ENCODE assay signal across 9 mouse cellular contexts in genomic region chr10:24596003-24596868, GRCm38 (mm10). TPM values are rescaled to one million over a fixed set of nuclear protein-coding genes. Genes with fewer than 3 reads are reported as not detected.
DNase-seq lines count a peak whose midpoint lies in the region; ATAC-seq and TF ChIP-seq lines count a peak whose summit lies in the region.
"Had no signal": no experiment of that assay in that cellular context is flagged by ENCODE, and none has a peak within 500 bp of the region (broad histone marks: within the 10 kb centered on the region; RNA-seq: fewer than 3 reads in every experiment).

No protein-coding gene starts in this region.

- no peaks in the 10 kb centered on the region for H3K9me3 ChIP-seq in intestine, embryonic 16.5 days (ENCODE audit: control insufficient read depth, low read length)

- H3K4me2 ChIP-seq in intestine, embryonic 16.5 days (ENCODE audit: low read depth, low read length), result peak overlapping the region; percentile 77

- 23% methylated on average over 31 of the region's 31 CpGs for WGBS in liver, adult 2 months
- 23% methylated on average over 31 of the region's 31 CpGs for WGBS in intestine, embryonic 16.5 days
- whole genome bisulfite sequencing in lung, adult 2 months, result 17% methylated on average over 31 of the region's 31 CpGs

- no peaks in the 10 kb centered on the region; the same call in 1 of the 2 replicates for H3K27me3 ChIP-seq in liver, adult 2 months (ENCODE audit: control insufficient read depth, insufficient read depth, low read length)
- no peaks in the 10 kb centered on the region for H3K27me3 ChIP-seq in intestine, embryonic 16.5 days (replicated peaks; ENCODE audit: control insufficient read depth, insufficient read depth, low read length)
- H3K27me3 ChIP-seq in testis, adult 2 months (ENCODE audit: control insufficient read depth, insufficient read depth, low read length), result no peaks in the 10 kb centered on the region

- DNase-seq in liver, adult 2 months (ENCODE audit: extremely low read depth, low read depth, low spot score), result no peak
- no peak for DNase-seq in liver
- DNase-seq in brain, embryonic 14.5 days (ENCODE audit: low read depth), result peak; percentile 61
- DNase-seq in gastrocnemius, postnatal 14 days, result peak; percentile 64
- peak; percentile 51 for DNase-seq in lung, adult 2 months
- no peak for DNase-seq in B cell, adult 2 months

- no peak for TF ChIP-seq CTCF in liver, adult 2 months (IDR thresholded peaks at IDR 0.05; ENCODE audit: low read depth, low read length)
- TF ChIP-seq CTCF in brain, embryonic 14.5 days (IDR thresholded peaks at IDR 0.05; ENCODE audit: borderline replicate concordance, extremely low read depth, insufficient read depth, insufficient read length), result no peak
- TF ChIP-seq CTCF in lung, adult 2 months (IDR thresholded peaks at IDR 0.05; ENCODE audit: insufficient read depth, low read length), result no peak
- no peak for TF ChIP-seq CTCF in testis, adult 2 months (IDR thresholded peaks at IDR 0.05; ENCODE audit: control insufficient read depth, insufficient read depth, insufficient replicate concordance, low read depth, low read length)

- H3K4me1 ChIP-seq in liver, adult 2 months (ENCODE audit: control insufficient read depth, insufficient read depth, low read length), result no peaks in the 10 kb centered on the region
- peaks cover 19% of the 10 kb centered on the region for H3K4me1 ChIP-seq in intestine, embryonic 16.5 days (ENCODE audit: control insufficient read depth, insufficient read depth, low read length)
- H3K4me1 ChIP-seq in lung, adult 2 months (ENCODE audit: control insufficient read depth, insufficient read depth, low read length), result peaks cover 9% of the 10 kb centered on the region
- H3K4me1 ChIP-seq in testis, adult 2 months (ENCODE audit: control insufficient read depth, insufficient read depth, low read length), result no peaks in the 10 kb centered on the region; the same call in 1 of the 2 replicates

- H3K9ac ChIP-seq in liver, adult 2 months (ENCODE audit: low read depth, low read length), result peak overlapping the region; percentile 64
- H3K9ac ChIP-seq in intestine, embryonic 16.5 days (ENCODE audit: low read depth, low read length), result peak overlapping the region; percentile 86

- intact Hi-C loops in gastrocnemius, postnatal 14 days (cut with DNase I; ENCODE audit: low total_unique reads), result no loop called here

- H3K4me3 ChIP-seq in liver, adult 2 months (ENCODE audit: insufficient read depth, low read depth, low read length), result peak overlapping the region; percentile 63
- H3K4me3 ChIP-seq in intestine, embryonic 16.5 days (ENCODE audit: low read length), result peak overlapping the region; percentile 77
- peak overlapping the region; percentile 96 for H3K4me3 ChIP-seq in lung, adult 2 months (replicated peaks; ENCODE audit: extremely low read depth, low read depth, low read length)
- peak overlapping the region; percentile 61 for H3K4me3 ChIP-seq in testis, adult 2 months (ENCODE audit: control insufficient read depth, low read depth, low read length)

- peak; percentile 29 for ATAC-seq in intestine, embryonic 16.5 days

- H3K36me3 ChIP-seq in liver, adult 2 months (ENCODE audit: control insufficient read depth, insufficient read depth, low read length), result no peaks in the 10 kb centered on the region
- H3K36me3 ChIP-seq in intestine, embryonic 16.5 days (ENCODE audit: control insufficient read depth, insufficient read depth, low read length), result no peaks in the 10 kb centered on the region
- no peaks in the 10 kb centered on the region for H3K36me3 ChIP-seq in testis, adult 2 months (ENCODE audit: control insufficient read depth, insufficient read depth, low read length)

- H3K79me2 ChIP-seq in liver, adult 2 months (ENCODE audit: control insufficient read depth, insufficient read depth, low read length), result no peaks in the 10 kb centered on the region

- H3K27ac ChIP-seq in liver, adult 2 months (replicated peaks; ENCODE audit: insufficient read depth, low read depth, low read length), result peak overlapping the region; percentile 35; the same call in 1 of the 2 replicates
- peak overlapping the region; percentile 95 for H3K27ac ChIP-seq in intestine, embryonic 16.5 days (ENCODE audit: low read length)
- H3K27ac ChIP-seq in testis, adult 2 months (ENCODE audit: control insufficient read depth, insufficient read depth, low read depth, low read length), result peak overlapping the region; percentile 54
- H3K27ac ChIP-seq: macrophage had no signal

- TF ChIP-seq POLR2A in liver, adult 2 months (IDR thresholded peaks at IDR 0.05; ENCODE audit: extremely low read depth, insufficient read depth, low read length), result no peak
- no peak for TF ChIP-seq POLR2A in brain, embryonic 14.5 days (IDR thresholded peaks at IDR 0.05; ENCODE audit: borderline replicate concordance, extremely low read depth, insufficient read depth, insufficient read length, poor library complexity, severe bottlenecking)
- peak; percentile 64 for TF ChIP-seq POLR2A in lung, adult 2 months (IDR thresholded peaks at IDR 0.05; ENCODE audit: borderline replicate concordance, extremely low read depth, low read depth, low read length)
- TF ChIP-seq POLR2A in testis, adult 2 months (IDR thresholded peaks at IDR 0.05; ENCODE audit: control insufficient read depth, low read depth, low read length), result no peak; the same call in 1 of the 2 replicates

RNA-seq across cellular contexts. Expression of gene Ccn2, which starts 1.0 kb away (rescaled TPM):
- 6.6 and 20.5 TPM in 2 replicates for total RNA-seq in liver, adult 2 months (2014; rRNA removed)
- 4.0 and 4.4 TPM in 2 replicates for polyA plus RNA-seq in liver, adult 2 months (2012; rRNA removed)
- 8.7 and 11.7 TPM in 2 replicates for polyA plus RNA-seq in brain, embryonic 14.5 days (2012; rRNA removed)
- 10 to 100 TPM; 20.2 to 57.0 TPM for total RNA-seq in gastrocnemius, postnatal 14 days (2021)
- 8.9 and 12.7 TPM in 2 replicates for polyA plus RNA-seq in intestine, embryonic 16.5 days (2015; fragmentation: Nextera tagmentation; extraction: Ambion mirVana)
- 199 and 433 TPM in 2 replicates for polyA plus RNA-seq in lung, adult 2 months (2012; rRNA removed)
- polyA plus RNA-seq in testis, adult 2 months (2012; rRNA removed), result 26.7 and 32.8 TPM in 2 replicates

Comparison
In these comparisons a context has a peak if more than half of its experiments do, and no peak if none do; other contexts are left out.
1. DNase-seq: peak in brain, embryonic 14.5 days (single experiment), gastrocnemius, postnatal 14 days (single experiment) and lung, adult 2 months (single experiment); none in liver, adult 2 months (single experiment), liver (single experiment) and B cell, adult 2 months (0 of 2).
2. H3K27ac ChIP-seq: peak in every context shown above with its lines; median percentile 95 in intestine, embryonic 16.5 days; 54 in testis, adult 2 months; 35 in liver, adult 2 months.
3. Peak in every context shown above with its lines, with median percentiles within 50 percentile points of each other: H3K4me3 ChIP-seq.